Mouse (Mus musculus): ENCODE measurements at regions not wholly inside any gene's neighbourhood (a gene's known extent, or its start where the extent isn't known, plus 50 kb on each side); places are given as distances from the start of the nearest gene placed in this dataset.

DNA sequence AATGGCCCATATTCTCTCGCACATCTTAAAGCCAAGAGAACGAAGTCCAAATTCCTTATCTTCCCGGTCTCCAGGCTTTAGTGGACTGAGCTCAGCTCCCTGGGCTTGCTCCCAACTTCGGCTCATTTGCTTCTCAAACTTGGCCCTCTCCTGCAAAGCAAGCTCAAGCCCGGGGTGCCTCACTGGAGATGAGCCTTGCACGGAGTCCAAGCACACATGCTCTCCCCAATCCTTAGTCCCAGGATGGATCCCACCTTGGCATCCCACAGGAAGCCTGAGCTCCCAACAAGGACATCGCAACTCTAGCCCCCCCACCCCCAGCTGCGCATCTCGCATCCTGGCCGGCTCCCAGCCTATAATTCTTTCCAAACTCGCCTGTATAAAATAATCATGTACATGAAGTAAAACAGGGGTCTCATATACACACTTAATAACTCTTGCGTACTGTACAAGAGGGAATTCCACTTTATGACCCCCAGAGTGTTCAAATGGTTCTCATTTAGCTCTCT, 242.9 kb upstream of the Tbx3 start:
- TF ChIP-seq POLR2A (IDR thresholded peaks at IDR 0.05; ENCODE audit: insufficient read depth, low read length) (no peak), CTCF (IDR thresholded peaks at IDR 0.05; ENCODE audit: low read depth, low read length) (no peak)

Data from ES-Bruce4 (cell line).